Mouse (Mus musculus) embryonic fibroblast, embryonic 13.5 days (primary cell): Measurements from ENCODE around the gene Dock3.

Experiments
- CTCF ChIP-seq: IDR thresholded peaks from 2 replicates; pipeline ENCODE4 v1.5.1; 2011; ENCODE audit warnings: mild to moderate bottlenecking, control low read depth, low read length, moderate library complexity, borderline replicate concordance; ENCODE audit not compliant: insufficient read depth
- POLR2A ChIP-seq: IDR thresholded peaks from 2 replicates; pipeline ENCODE4 v1.6.1; 2011; ENCODE audit warnings: low read depth, mild to moderate bottlenecking, control low read depth, low read length, moderate library complexity

GRCm38 (mm10) chr9:106898901-106899300 lies 332.8 kb downstream of the Dock3 start:
- TF ChIP-seq CTCF (no peak), POLR2A (no peak)
